Mouse (Mus musculus): ENCODE results near the gene Sprn.

The Sprn gene

DNA sequence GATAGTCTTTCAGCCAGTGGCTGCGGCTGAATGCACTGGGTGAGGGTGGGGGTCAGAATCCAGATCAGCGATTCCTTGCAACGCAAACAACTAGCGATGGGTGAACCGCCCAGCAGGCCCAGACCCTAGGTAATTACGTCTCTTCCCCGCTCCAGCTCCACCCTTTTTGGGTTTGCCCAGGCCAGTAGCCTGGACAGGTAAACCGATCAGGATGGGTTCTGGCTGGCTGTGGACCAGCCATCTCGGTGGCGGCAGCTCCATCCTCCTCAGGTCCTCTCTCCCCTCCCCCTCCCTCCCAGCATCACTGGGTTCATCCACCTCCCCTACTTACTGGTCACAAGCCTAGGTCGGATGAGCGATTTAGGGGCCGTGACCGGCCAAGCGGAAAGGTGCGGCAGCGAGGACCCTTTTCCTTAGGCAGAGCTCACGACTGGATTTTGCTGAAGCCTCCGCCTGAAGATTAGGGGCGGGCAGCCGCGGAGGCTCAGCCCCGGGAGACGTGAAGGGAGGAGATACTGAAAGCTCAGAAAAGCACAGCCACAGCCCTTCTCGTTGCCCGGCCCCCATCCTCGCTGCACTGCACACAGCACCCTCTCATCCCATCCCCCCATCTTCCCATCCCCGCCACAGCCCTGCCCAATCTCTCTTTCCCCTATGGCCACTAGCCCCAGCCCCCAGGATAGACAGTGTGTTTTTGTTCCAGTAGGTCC, at the start of gene Sprn:
Gene Sprn, minus strand, starts transcription at position 660 of the 710 bp plus-strand sequence.
- no peak for DNase-seq (ENCODE audit: low read depth, low spot score)

DNA sequence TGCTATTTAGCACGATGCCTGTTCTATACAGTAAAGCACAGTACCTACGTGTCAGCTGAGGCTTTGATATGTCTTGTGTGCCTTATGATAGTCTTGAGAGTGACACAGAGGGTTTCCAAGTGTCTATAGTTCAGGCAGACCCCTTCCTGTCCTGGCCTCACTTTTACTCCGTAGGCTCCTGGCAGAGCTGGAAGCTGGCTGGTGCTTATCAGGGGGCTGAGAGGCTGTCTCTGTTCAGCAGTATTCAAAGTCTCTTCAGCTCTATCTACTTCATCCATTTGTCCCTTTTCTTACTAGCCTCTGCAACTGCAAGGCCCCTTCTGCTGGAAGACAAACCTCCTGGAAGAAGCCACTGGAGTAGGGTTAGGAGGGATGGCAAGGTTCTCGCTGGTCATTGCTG, 46.4 kb upstream of the Sprn start:
- no peak for DNase-seq (ENCODE audit: low read depth, low spot score)

DNA sequence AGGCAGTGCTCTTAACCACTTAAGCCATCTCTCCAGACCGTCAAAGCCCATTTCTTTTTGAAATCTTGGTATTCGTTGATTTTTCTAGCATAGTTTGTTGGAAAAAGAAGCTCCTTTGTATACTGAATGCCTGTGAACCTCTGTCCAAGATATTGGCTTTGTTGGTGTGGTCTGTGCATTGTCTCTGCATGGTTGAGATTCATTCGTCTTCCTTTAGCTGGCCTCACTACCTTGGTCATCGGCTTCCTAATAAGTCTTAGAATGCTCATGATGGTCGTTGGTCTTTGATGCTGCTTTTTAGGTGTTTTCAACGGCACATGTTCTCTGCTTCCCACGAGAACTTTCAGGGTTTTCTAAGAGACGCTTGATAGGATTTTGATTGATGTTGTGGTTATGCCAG, 41.3 kb upstream of the Sprn start:
- DNase-seq (ENCODE audit: low read depth, low spot score): no peak

DNA sequence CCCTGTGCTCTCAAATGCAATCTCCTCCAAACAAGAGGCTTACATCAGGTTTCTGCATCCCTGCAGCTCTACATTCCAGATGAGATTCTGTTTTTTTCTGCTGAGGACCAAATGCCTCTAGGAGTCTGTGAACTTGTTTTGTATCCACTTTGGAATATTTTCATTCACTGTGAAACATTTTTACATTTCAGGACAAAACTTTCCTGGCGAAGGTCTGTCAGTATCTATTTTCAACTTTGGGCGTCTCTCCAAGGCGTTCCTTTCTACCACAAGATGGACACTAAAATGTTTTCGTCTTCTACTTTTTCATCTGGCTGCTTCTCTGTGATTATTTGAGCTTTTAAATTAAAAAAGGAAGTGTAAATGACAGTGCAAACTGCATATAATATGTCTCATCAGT, 39.4 kb upstream of the Sprn start:
- DNase-seq (ENCODE audit: low read depth, low spot score): no peak

DNA sequence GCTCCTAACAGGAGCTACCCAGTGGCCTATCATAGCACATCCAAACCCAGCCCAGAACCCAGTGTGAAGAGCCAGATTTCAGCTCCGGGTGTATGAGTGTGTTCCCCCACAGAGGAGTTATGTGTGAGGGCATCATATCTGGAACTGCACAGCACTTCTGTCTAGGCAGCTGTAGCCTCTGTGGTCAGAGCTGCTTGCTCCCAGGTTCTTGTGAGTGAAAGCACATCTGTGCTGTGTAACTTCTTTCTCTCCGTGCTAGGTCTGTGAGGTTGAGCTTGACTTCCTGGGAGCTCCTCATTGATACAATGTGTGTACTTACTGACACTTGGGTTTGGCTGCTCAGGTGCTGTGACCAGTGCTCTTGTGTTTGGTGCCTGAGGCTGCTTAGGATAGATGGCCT, 38.2 kb upstream of the Sprn start:
- DNase-seq (ENCODE audit: low read depth, low spot score): no peak

DNA sequence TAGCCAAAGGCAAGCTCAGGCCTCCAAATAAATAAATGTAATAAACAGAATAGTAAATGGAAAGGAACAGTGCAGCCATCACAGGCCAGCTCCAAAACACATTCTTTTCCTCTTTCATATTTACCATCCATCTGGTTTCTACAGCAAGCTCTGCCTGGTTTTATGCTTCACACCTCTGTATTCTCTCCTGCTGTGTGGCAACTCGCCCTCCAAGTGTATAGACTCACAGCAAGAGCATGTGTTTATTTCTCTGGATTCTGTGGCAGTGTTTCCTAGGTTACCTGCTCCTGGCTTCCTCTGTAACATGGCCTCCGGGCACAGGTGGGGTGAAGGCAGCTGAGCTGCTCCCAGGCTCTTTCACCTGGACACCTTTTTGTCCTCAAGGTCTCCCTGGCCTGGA, 37.8 kb upstream of the Sprn start:
- DNase-seq (ENCODE audit: low read depth, low spot score): no peak

DNA sequence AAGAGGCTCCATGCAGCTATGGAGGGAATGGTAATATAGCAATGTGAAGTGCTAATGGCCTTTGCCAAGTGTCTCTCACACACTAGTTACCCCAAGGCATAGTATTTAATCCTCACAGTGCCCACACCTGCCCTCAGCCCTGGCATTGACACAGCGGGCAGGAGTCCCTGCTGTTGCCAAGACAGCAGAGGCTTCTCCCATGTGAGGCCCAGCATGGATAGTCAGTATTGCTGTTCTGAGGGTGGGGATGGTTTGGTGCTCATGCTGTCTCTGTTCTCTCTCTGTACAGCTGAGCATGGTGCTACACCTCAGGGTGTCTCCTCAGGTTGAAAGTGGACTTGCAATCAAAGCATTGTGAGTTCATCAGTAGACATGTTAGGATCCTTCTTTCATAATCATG, 35.8 kb upstream of the Sprn start:
- DNase-seq (ENCODE audit: low read depth, low spot score): no peak

DNA sequence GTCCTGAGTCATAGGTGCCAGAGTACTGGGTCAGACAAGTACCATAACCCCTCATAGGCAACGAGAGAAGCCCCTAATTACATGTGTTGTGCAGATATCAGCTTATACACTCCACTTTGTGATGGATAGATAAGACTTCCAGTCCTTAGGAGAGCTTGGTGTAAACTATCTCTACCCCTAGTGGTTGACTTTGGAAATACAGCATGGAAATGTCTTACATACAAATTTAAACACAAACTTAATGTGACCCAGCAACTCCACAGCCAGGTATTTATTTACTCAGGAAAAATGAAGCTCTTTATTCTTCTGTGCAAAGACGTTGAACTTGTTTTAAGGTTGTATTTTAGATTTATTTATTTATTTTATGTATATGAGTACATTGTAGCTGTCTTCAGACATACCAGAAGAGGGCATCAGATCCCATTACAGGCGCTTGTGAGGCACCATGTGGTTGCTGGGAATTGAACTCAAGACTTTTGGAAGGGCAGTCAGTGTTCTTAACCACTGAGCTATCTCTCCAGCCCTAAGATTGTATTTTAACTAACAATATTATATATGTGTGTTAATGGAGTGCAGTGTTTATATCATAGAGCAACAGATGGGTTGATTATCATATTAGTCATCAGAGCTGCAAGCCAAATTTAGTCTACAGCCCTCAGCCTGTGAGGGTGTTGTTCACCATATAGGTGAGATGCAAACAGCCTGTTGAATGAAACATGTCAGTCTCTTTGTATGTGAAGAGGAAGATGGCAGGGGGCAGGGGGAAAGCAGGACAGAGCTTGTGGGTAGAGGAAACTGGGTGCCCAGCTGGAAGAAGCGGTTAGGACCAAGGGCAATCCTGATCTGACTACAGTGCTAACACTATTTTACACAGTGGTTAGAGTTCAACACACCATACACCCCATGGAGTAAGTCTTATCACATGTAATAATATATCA, 34.0 kb upstream of the Sprn start:
- peak; percentile 54 for DNase-seq (ENCODE audit: low read depth, low spot score)

DNA sequence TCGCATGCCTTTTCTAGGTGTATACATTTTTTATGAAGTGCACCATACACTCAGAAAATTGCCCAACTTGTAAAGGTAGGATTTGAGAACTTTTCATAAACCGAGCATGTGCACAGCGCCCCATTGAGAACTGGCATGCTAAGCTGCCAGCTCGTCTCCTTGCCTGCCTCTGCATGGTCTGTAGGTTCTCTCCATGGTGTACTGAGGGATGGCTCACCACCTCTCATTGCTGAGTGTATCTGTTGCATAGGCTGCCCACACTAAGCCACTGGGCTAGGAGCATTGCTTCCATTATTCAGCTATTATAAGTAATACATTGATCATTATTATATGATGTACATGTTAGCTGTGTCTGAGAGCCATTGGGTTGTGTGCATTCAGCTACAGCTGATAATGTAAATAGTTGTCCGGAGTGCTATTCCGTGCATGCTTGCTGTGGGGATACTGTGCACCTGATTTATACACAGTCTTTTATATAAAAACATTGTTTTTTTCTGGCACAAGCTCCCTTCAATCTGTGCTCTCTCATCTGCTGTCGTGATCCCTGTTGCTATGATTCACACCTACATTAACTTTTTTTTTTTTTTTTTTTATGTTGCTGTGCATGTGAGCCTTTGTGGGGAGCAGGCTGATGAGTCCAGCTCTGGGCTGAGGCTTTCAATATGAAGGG, 33.2 kb upstream of the Sprn start:
- DNase-seq (ENCODE audit: low read depth, low spot score): no peak

DNA sequence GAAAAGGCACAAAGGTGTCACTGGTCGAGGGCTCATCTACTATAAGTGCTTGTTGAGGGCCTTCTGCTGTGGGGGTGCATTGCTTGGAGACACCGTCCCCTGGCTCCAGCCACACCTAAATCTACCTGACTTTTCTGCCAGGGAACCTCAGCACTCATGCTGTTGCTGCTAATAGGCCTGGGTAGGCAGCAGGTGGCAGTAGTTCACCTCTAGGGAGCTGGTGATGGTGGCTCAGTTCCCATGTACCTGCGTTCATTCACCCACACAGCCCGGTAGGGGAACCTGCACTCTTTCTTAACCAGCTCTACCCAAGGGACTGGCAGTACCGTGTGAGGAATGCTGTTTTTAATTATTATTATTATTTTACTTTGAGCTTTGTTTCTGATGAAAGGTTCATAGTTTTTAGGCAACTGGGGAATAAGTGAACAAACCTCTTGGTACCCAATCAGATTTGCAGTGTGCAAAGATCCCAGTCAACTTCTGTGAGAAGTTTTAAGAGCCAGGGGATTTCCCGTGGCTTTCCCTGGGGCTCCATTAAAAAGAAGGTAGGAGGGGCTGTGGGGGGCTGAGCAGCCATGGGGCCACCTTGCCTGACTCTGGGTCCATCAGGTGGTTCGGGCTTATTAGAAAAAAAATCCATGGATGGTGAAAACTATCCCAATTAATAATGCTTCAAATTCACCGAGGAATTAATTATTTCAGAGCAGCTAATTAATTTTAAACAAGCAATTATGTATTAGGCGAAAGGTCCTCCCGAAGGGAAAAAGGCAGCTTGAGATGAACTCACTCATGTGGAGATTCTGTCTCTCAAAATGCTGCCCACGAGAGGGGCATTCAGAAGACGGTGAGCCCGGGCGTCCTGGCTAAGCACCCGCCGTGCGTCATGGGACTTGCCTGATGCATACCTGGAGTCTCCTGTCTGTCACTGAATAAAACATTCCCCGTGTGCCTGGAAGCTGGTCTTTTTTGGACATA, 32.3 kb upstream of the Sprn start:
- peak; percentile 39 for DNase-seq (ENCODE audit: low read depth, low spot score)

DNA sequence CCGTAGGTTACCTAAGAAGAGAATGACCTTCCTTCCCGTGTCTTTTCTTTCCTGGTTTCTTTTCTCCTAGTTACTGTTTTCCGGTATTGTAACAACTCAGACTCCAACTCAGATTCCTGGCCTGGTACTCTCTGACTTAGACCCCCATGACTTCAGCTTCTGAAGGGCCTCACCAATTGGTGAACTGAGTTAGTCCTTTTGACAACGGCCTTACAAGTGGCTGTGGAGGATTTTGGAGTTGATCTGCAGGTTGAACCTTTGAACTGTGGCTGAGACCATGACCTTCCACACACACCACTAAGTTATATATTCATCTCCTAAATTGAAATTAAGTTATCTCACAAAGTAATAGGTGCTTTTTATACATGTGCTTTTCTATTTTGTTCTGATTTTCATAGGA, 29.5 kb upstream of the Sprn start:
- DNase-seq (ENCODE audit: low read depth, low spot score): no peak

DNA sequence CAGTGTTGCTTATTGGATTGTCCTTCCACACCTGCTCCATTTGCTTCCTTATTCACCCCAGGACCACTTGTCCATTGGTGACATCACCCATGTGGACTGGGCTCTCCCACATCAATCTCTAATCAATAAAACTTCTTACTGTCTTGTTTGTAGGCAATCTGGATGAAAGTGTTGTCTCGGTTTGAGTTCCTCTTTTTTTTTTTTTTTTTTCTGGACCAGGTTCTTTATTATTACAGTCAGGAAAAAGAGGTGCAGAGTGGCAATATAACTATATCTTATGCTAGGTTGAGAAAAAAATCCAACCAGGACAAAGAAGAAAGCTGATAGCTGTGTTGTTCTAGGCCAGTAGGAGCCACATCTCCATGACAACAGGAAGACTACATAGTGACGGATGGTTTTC, 26.0 kb upstream of the Sprn start:
- DNase-seq (ENCODE audit: low read depth, low spot score): no peak

DNA sequence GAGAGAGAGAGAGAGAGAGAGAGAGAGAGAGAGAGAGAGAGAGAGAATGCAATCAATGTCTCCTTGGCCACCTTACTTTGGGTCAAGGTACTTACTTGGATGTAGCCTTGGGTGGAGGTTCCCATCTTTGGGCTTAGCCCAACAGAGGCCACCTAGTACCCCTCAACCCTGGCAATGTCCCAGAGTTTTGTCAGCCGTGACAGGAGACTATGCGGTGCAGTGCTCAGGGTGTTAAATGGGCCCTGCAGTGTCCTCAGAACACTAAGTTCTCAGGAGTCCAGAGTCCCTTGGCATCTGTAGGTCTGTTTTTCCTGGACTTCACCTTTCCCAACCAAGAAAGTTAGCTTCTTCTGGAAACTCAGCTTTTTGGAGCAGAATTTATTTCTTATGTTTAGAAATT, 24.5 kb upstream of the Sprn start:
- no peak for DNase-seq (ENCODE audit: low read depth, low spot score)

DNA sequence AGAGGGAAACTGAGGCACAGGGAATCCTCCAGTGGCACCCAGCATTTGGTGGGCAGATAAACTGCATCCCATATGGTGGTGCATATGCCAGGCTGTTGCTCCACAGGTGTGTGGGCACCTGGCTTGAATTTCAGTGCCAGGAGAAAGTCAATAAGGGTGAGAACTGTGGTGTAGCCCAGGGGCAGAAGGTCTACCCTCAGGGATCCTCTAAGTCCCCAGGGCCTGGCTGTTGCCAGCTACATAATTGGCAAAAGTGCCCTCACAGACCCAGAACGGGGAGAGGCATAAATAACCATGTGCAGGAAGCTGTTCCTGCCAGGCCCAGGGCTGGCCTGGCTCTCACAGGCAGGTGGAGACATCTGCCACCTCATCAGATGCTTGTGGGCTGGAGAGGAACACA, 18.3 kb upstream of the Sprn start, which contains the start of gene Olfr523:
Gene Olfr523, plus strand, starts transcription at position 282 of the 400 bp plus-strand sequence.
- DNase-seq (ENCODE audit: low read depth, low spot score): no peak

DNA sequence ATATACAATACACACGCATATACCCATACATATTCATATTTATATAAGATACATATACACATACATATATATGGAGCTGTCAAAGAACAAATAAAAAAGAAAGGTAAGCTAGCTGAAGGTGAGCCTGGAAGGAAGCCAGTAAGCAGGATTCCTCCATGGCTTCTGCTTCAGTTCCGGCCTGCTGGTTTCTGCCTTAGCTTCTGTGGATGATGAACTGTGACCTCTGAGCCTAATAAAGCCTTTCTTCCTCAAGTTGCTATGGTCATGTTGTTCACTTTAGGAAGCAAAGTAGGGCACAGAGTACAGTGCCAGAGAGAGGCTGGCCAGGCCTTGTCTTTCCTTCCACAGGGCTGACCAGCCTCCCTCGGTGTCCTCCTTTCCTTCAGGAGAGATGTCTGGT, 16.2 kb upstream of the Sprn start:
- DNase-seq (ENCODE audit: low read depth, low spot score): no peak

DNA sequence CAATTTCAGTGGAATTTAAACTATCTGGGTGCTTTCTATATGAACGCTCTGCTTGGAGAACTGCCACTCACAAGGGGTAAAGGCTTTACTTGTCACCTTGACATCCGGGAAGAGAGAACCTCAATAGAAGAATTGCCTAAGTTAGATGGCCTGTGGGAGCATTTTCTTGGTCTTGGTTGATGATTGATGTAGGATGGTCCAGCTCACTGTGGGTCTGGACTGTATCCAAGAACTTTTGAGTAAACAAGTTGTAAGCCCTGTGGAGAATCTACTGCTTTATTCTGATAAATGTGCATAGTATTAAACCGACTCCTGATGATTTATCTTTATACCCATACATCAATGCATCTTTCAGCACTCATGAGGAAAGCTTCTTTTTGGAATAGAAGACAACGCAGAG, 14.7 kb upstream of the Sprn start:
- DNase-seq (ENCODE audit: low read depth, low spot score): no peak

DNA sequence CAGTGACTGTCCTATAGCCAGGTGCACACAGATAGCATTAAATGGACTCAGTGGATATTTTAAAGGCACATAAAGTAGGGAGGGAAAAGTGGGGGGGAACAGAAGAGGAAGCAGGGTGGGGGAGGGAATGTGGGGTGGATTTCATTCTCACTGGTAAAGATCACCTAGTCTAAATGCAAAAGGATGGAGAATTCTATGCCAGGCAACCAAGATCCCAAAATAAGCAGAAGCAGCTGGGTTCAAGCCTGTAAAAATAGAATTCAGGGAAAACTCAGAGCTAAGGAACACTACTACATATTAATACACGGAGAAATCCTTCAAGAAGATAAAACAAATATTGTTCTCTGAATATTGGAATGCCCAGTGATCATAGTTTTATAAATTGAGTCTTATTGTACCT, 13.3 kb upstream of the Sprn start:
- no peak for DNase-seq (ENCODE audit: low read depth, low spot score)

DNA sequence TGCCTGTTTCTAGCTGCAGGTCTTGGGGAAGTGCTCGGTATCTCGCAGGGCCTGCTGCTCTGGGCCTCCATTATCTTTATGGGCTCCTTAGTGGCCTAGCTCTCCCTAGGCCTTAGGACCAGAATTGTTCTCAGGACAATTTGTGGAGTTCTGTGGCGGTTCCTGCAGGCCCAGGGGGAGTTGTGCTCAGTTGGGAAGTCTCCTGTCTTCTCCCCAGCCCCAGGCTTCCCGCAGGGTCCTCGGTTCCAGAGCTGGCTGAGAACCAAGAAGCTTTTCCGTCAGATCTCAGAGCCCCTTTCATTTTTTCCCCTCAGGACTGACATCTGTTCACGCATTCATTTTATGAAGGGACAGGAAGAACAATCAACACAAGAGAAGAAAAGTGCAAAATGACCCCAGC, 10.0 kb upstream of the Sprn start, which contains the start of gene Olfr522:
Gene Olfr522, minus strand, starts transcription at position 101 of the 400 bp plus-strand sequence.
- DNase-seq (ENCODE audit: low read depth, low spot score): no peak

DNA sequence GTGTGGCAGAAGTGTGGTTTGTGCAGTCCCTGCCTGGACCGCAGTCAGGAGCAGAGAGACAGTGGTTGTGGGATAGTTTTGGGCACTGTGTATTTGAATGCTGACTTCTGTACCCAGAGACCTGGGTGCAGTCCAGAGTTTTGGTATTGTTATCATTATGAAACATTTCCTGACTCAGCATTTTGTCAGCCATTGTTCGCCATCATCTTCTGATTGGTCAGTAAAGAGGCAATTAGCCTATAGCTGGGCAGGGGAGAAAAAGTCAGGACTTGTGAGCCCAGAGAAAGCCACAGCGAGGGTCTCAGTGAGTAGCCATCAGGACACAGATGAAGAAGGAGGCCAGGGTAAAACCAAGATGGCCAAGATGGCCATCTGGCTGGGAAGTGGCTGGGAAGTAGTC, 5.7 kb upstream of the Sprn start:
- DNase-seq (ENCODE audit: low read depth, low spot score): no peak

DNA sequence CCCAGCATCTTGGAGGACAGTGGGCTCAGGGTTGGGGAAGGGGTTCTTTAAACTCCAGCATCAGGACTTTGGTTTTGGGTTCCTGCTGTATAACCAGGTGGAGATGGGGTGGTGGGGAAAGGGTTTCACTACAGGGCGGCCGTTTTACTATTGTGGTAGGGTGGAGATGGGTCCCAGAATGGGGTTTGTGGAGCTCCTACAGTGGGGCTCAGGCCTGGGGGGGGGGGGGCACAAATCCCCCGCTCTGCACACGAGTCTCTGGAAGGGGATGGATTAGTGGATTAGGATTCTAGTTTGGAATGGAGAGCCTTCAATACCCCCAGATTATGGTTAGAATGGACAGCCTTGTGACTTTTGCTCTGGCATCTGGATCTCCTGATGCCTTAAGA, 854 bp downstream of the Sprn start:
- no peak for DNase-seq (ENCODE audit: low read depth, low spot score)

DNA sequence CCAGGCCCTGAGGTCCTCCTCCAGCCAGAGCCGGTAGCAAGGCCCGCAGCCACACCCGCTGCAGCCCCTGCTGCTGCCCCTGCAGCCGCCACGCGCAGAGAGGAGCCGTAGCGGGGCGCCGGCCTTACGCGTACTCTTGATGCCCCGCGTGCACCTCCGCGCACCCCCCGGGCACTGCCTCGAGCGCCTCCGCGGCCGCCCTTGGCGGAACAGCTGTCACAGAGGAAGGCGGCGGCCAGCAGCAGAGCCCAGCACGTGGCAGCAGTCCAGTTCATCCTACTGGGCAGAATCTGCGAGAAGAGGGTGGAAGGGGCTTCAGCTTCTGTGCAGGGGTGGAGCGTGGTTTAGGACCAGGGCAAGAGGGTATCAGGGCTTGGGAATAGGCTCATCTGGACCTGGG, 1.3 kb downstream of the Sprn start:
- DNase-seq (ENCODE audit: low read depth, low spot score): no peak

Data from A20 (cell line).